Mouse (Mus musculus) heart, embryonic 15.5 days (tissue): ENCODE results near the gene Agrn. TPM values are rescaled to one million over a fixed set of nuclear protein-coding genes. Genes with fewer than 3 reads are reported as not detected.
"Not testable (repeated sequence)": the region's sequence is repeated elsewhere in the genome, so short reads cannot be mapped to it uniquely, and the experiment has no call there.

Experiments
- ATAC-seq: fragments of 200-750 bp; cut with Nextera tagmentation; replicated peaks from 2 replicates; pipeline ENCODE4 v1.8.0; 2017; ENCODE audit warnings: low read depth, moderate TSS enrichment; ENCODE audit not compliant: insufficient number of reproducible peaks, insufficient read depth, low FRiP score
- H3K27ac ChIP-seq: fragments of 300-500 bp; sonication (generic); 2 replicates; pipeline ENCODE4 v1.5.1; 2015; ENCODE audit warnings: mild to moderate bottlenecking, inconsistent platforms
- H3K27me3 ChIP-seq: fragments of 300-500 bp; sonication (generic); 2 replicates; pipeline ENCODE4 v1.6.1; 2015; ENCODE audit warnings: inconsistent platforms
- H3K36me3 ChIP-seq: fragments of 300-500 bp; sonication (generic); 2 replicates; pipeline ENCODE4 v1.6.1; 2015; ENCODE audit warnings: mild to moderate bottlenecking, inconsistent platforms
- H3K4me1 ChIP-seq: fragments of 300-500 bp; sonication (generic); replicated peaks from 2 replicates; pipeline ENCODE4 v1.6.1; 2015; ENCODE audit warnings: inconsistent platforms
- H3K4me2 ChIP-seq: fragments of 300-500 bp; sonication (generic); 2 replicates; pipeline ENCODE4 v1.6.1; 2015; ENCODE audit warnings: inconsistent platforms, mild to moderate bottlenecking, moderate library complexity
- H3K4me3 ChIP-seq: fragments of 300-500 bp; sonication (generic); 2 replicates; pipeline ENCODE4 v1.5.1; 2015; ENCODE audit warnings: mild to moderate bottlenecking, inconsistent platforms
- H3K9ac ChIP-seq: fragments of 300-500 bp; sonication (generic); 2 replicates; pipeline ENCODE4 v1.6.1; 2015; ENCODE audit warnings: mild to moderate bottlenecking, inconsistent platforms
- H3K9me3 ChIP-seq: fragments of 300-500 bp; sonication (generic); replicated peaks from 2 replicates; pipeline ENCODE4 v1.6.1; 2016; ENCODE audit warnings: inconsistent platforms
- WGBS: fragments of 180-500 bp; shearing (Covaris S2); methylation state at CpG from one replicate; pipeline ENCODE4 v1.1.7; 2015; ENCODE audit warnings: mixed read lengths; 5-methylcytosine and 5-hydroxymethylcytosine counted together
- polyA plus RNA-seq: library from polyadenylated mRNA; unstranded; fragments of >200 nt; fragmentation: Nextera tagmentation; extraction: Ambion mirVana; gene quantifications from 2 replicates; pipeline ENCODE4 v1.2.1, GENCODE M21; 2015

Gene Agrn
- polyA plus RNA-seq, 1 experiment from 2014 or later = 38.0 TPM

GRCm38 (mm10) chr4:156185950-156186850 is 11.1 kb downstream of the Agrn start:
- Histone ChIP-seq H3K4me2 (peak overlapping the region; percentile 65), H3K27ac (peak overlapping the region; percentile 40), H3K9me3 (no peaks in the 10 kb centered on the region), H3K27me3 (no peaks in the 10 kb centered on the region), H3K4me3 (peak overlapping the region; percentile 38), H3K4me1 (peaks cover 61% of the 10 kb centered on the region), H3K36me3 (no peaks in the 10 kb centered on the region; the same call in 1 of the 2 replicates), H3K9ac (peak overlapping the region; percentile 56)
- peak; percentile 17; the same call in 1 of the 2 replicates for ATAC-seq
- 20% methylated on average over 31 of the region's 31 CpGs for WGBS

- WGBS = 76% methylated on average over 13 of the region's 13 CpGs
- no peak for ATAC-seq
- Histone ChIP-seq H3K4me3 (peak overlapping the region; percentile 38), H3K4me1 (peaks cover 60% of the 10 kb centered on the region), H3K27me3 (no peaks in the 10 kb centered on the region), H3K9me3 (no peaks in the 10 kb centered on the region), H3K27ac (peak overlapping the region; percentile 40), H3K36me3 (no peaks in the 10 kb centered on the region; the same call in 1 of the 2 replicates), H3K9ac (peak overlapping the region; percentile 56), H3K4me2 (peak overlapping the region; percentile 65)
Observed at GRCm38 (mm10) chr4:156185456-156185949, 11.8 kb downstream of the Agrn start.

- peak; percentile 29 for ATAC-seq
- Histone ChIP-seq H3K4me1 (peaks cover 49% of the 10 kb centered on the region), H3K27me3 (no peaks in the 10 kb centered on the region), H3K36me3 (peaks cover 5% of the 10 kb centered on the region; the same call in 1 of the 2 replicates), H3K27ac (no peak overlapping the region), H3K4me2 (peak overlapping the region; percentile 25; the same call in 1 of the 2 replicates), H3K9ac (no peak overlapping the region), H3K9me3 (no peaks in the 10 kb centered on the region), H3K4me3 (no peak overlapping the region)
- WGBS = 61% methylated on average over 7 of the region's 7 CpGs
Observed at GRCm38 (mm10) chr4:156184291-156184954, 12.9 kb downstream of the Agrn start.

GRCm38 (mm10) chr4:156183747-156184146 is 13.5 kb downstream of the Agrn start:
- H3K36me3 ChIP-seq = peaks cover 12% of the 10 kb centered on the region
- WGBS = 70% methylated on average over 5 of the region's 5 CpGs

GRCm38 (mm10) chr4:156177630-156178029 is 19.7 kb downstream of the Agrn start:
- Histone ChIP-seq H3K9me3 (no peaks in the 10 kb centered on the region), H3K9ac (no peak overlapping the region), H3K4me3 (no peak overlapping the region), H3K27me3 (no peaks in the 10 kb centered on the region), H3K27ac (no peak overlapping the region), H3K4me2 (no peak overlapping the region), H3K4me1 (no peaks in the 10 kb centered on the region), H3K36me3 (peaks cover 72% of the 10 kb centered on the region)
- ATAC-seq = no peak
- 89% methylated on average over 9 of the region's 9 CpGs for WGBS

More at GRCm38 (mm10) chr4:156183747-156184146, 13.5 kb downstream of the Agrn start:
- Histone ChIP-seq H3K4me3 (no peak overlapping the region), H3K27me3 (no peaks in the 10 kb centered on the region), H3K9ac (no peak overlapping the region), H3K9me3 (no peaks in the 10 kb centered on the region), H3K4me1 (peaks cover 42% of the 10 kb centered on the region), H3K27ac (no peak overlapping the region), H3K4me2 (no peak overlapping the region)
- no peak for ATAC-seq

- Histone ChIP-seq H3K4me2 (no peak overlapping the region), H3K4me1 (no peaks in the 10 kb centered on the region)
Observed at GRCm38 (mm10) chr4:156171828-156172227, 25.5 kb downstream of the Agrn start.

GRCm38 (mm10) chr4:156169129-156169528 is 28.2 kb downstream of the Agrn start:
- no peaks in the 10 kb centered on the region for H3K27me3 ChIP-seq
- no peak overlapping the region for H3K4me3 ChIP-seq
- H3K9me3 ChIP-seq = no peaks in the 10 kb centered on the region
- H3K27ac ChIP-seq = no peak overlapping the region
- ATAC-seq = no peak
- no peaks in the 10 kb centered on the region for H3K4me1 ChIP-seq
- H3K36me3 ChIP-seq = peaks cover 100% of the 10 kb centered on the region
- H3K9ac ChIP-seq = no peak overlapping the region
- 91% methylated on average over 10 of the region's 10 CpGs for WGBS
- no peak overlapping the region for H3K4me2 ChIP-seq

More at GRCm38 (mm10) chr4:156171828-156172227, 25.5 kb downstream of the Agrn start:
- 94% methylated on average over 11 of the region's 11 CpGs for WGBS
- ATAC-seq = no peak
- no peak overlapping the region for H3K9ac ChIP-seq
- H3K36me3 ChIP-seq = peaks cover 99% of the 10 kb centered on the region
- no peaks in the 10 kb centered on the region for H3K9me3 ChIP-seq
- H3K4me3 ChIP-seq = no peak overlapping the region
- no peak overlapping the region for H3K27ac ChIP-seq
- no peaks in the 10 kb centered on the region for H3K27me3 ChIP-seq

- ATAC-seq = no peak
Observed at GRCm38 (mm10) chr4:156168611-156169010, 28.7 kb downstream of the Agrn start.

GRCm38 (mm10) chr4:156166477-156166876 is 30.8 kb downstream of the Agrn start:
- no peak overlapping the region for H3K9ac ChIP-seq
- no peak overlapping the region for H3K27ac ChIP-seq
- no peak overlapping the region for H3K4me3 ChIP-seq
- H3K4me2 ChIP-seq = no peak overlapping the region
- 87% methylated on average over 9 of the region's 9 CpGs for WGBS
- ATAC-seq = no peak
- H3K27me3 ChIP-seq = no peaks in the 10 kb centered on the region
- H3K36me3 ChIP-seq = peaks cover 92% of the 10 kb centered on the region
- H3K9me3 ChIP-seq = 0 out of 2 replicates have a peak, but pooled peaks cover 6% of the 10 kb centered on the region
- no peaks in the 10 kb centered on the region for H3K4me1 ChIP-seq

More at GRCm38 (mm10) chr4:156168611-156169010, 28.7 kb downstream of the Agrn start:
- no peak overlapping the region for H3K4me3 ChIP-seq
- peaks cover 99% of the 10 kb centered on the region for H3K36me3 ChIP-seq
- no peaks in the 10 kb centered on the region for H3K9me3 ChIP-seq
- no peak overlapping the region for H3K27ac ChIP-seq
- WGBS = 91% methylated on average over 8 of the region's 8 CpGs
- no peaks in the 10 kb centered on the region for H3K4me1 ChIP-seq
- H3K9ac ChIP-seq = no peak overlapping the region
- H3K27me3 ChIP-seq = no peaks in the 10 kb centered on the region
- H3K4me2 ChIP-seq = no peak overlapping the region

- Histone ChIP-seq H3K27me3 (no peaks in the 10 kb centered on the region), H3K9me3 (no peaks in the 10 kb centered on the region; the same call in 1 of the 2 replicates), H3K36me3 (no peaks in the 10 kb centered on the region), H3K27ac (no peak overlapping the region), H3K9ac (no peak overlapping the region), H3K4me1 (no peaks in the 10 kb centered on the region), H3K4me2 (no peak overlapping the region), H3K4me3 (no peak overlapping the region)
- WGBS = 90% methylated on average over 3 of the region's 3 CpGs
- no peak for ATAC-seq
Observed at GRCm38 (mm10) chr4:156154771-156155170, 42.5 kb downstream of the Agrn start.

- 71% methylated on average over 10 of the region's 10 CpGs for WGBS
- not testable (repeated sequence) for H3K4me3 ChIP-seq, H3K27me3 ChIP-seq, H3K9ac ChIP-seq, ATAC-seq, H3K27ac ChIP-seq, H3K36me3 ChIP-seq, H3K9me3 ChIP-seq, H3K4me2 ChIP-seq, H3K4me1 ChIP-seq
Observed at GRCm38 (mm10) chr4:156150887-156151286, 46.4 kb downstream of the Agrn start.
